Mouse (Mus musculus) heart, embryonic 13.5 days (tissue): Measurements from ENCODE around the gene Uspl1. TPM values are rescaled to one million over a fixed set of nuclear protein-coding genes. Genes with fewer than 3 reads are reported as not detected.

Source experiments
- ATAC-seq: fragments of 200-750 bp; cut with Nextera tagmentation; 2 replicates; pipeline ENCODE4 v1.8.0; 2017; ENCODE audit warnings: moderate TSS enrichment; ENCODE audit not compliant: insufficient number of reproducible peaks, low FRiP score, low TSS enrichment; ENCODE audit errors: extremely low read depth
- H3K27ac ChIP-seq: fragments of 300-500 bp; sonication (generic); replicated peaks from 2 replicates; pipeline ENCODE4 v1.5.1; 2015; ENCODE audit warnings: moderate library complexity, mild to moderate bottlenecking, inconsistent platforms
- H3K27me3 ChIP-seq: fragments of 300-500 bp; sonication (generic); replicated peaks from 2 replicates; pipeline ENCODE4 v1.6.1; 2015; ENCODE audit warnings: mild to moderate bottlenecking, inconsistent platforms
- H3K36me3 ChIP-seq: fragments of 300-500 bp; sonication (generic); 2 replicates; pipeline ENCODE4 v1.6.1; 2015; ENCODE audit warnings: mild to moderate bottlenecking, inconsistent platforms
- H3K4me1 ChIP-seq: fragments of 300-500 bp; sonication (generic); 2 replicates; pipeline ENCODE4 v1.6.1; 2015; ENCODE audit warnings: inconsistent platforms
- H3K4me2 ChIP-seq: fragments of 300-500 bp; sonication (generic); 2 replicates; pipeline ENCODE4 v1.6.1; 2015; ENCODE audit warnings: inconsistent platforms, mild to moderate bottlenecking, moderate library complexity
- H3K4me3 ChIP-seq: fragments of 300-500 bp; sonication (generic); 2 replicates; pipeline ENCODE4 v1.5.1; 2015; ENCODE audit warnings: moderate library complexity, mild to moderate bottlenecking, inconsistent platforms
- H3K9ac ChIP-seq: fragments of 300-500 bp; sonication (generic); 2 replicates; pipeline ENCODE4 v1.6.1; 2015; ENCODE audit warnings: inconsistent platforms, mild to moderate bottlenecking, moderate library complexity
- H3K9me3 ChIP-seq: fragments of 300-500 bp; sonication (generic); 2 replicates; pipeline ENCODE4 v1.6.1; 2016; ENCODE audit warnings: inconsistent platforms
- WGBS: fragments of 180-500 bp; shearing (Covaris S2); methylation state at CpG from one replicate; pipeline ENCODE4 v1.1.7; 2015; ENCODE audit warnings: mixed read lengths; 5-methylcytosine and 5-hydroxymethylcytosine counted together
- polyA plus RNA-seq: library from polyadenylated mRNA; unstranded; fragments of >200 nt; fragmentation: Nextera tagmentation; extraction: Ambion mirVana; gene quantifications from 2 replicates; pipeline ENCODE4 v1.2.1, GENCODE M21; 2015

Gene Uspl1
- polyA plus RNA-seq, 1 experiment from 2014 or later = 30.1 TPM

- no peaks in the 10 kb centered on the region for H3K9me3 ChIP-seq
- WGBS = 93% methylated on average over 4 of the region's 4 CpGs
- no peaks in the 10 kb centered on the region for H3K27me3 ChIP-seq
- no peak overlapping the region for H3K4me2 ChIP-seq
- H3K9ac ChIP-seq = no peak overlapping the region
- no peak overlapping the region for H3K27ac ChIP-seq
- H3K4me3 ChIP-seq = no peak overlapping the region
- H3K4me1 ChIP-seq = peaks cover 11% of the 10 kb centered on the region
- H3K36me3 ChIP-seq = peaks cover 87% of the 10 kb centered on the region
- ATAC-seq = no peak
Measured at GRCm38 (mm10) chr5:149211041-149211440, 26.9 kb downstream of the Uspl1 start.

- WGBS = 75% methylated on average over 4 of the region's 4 CpGs
- no peak for ATAC-seq
Measured at GRCm38 (mm10) chr5:149212806-149213205, 28.7 kb downstream of the Uspl1 start.

GRCm38 (mm10) chr5:149215540-149215939 is 31.4 kb downstream of the Uspl1 start:
- no peak overlapping the region for H3K4me3 ChIP-seq
- no peak overlapping the region for H3K4me2 ChIP-seq
- H3K4me1 ChIP-seq = peaks cover 15% of the 10 kb centered on the region
- H3K9ac ChIP-seq = no peak overlapping the region
- H3K27ac ChIP-seq = no peak overlapping the region
- no peaks in the 10 kb centered on the region for H3K27me3 ChIP-seq
- no peak for ATAC-seq
- H3K9me3 ChIP-seq = no peaks in the 10 kb centered on the region
- peaks cover 70% of the 10 kb centered on the region for H3K36me3 ChIP-seq
- WGBS = 98% methylated on average over 7 of the region's 7 CpGs

More at GRCm38 (mm10) chr5:149212806-149213205, 28.7 kb downstream of the Uspl1 start:
- H3K27me3 ChIP-seq = no peaks in the 10 kb centered on the region
- H3K4me3 ChIP-seq = no peak overlapping the region
- H3K4me2 ChIP-seq = no peak overlapping the region
- no peak overlapping the region for H3K9ac ChIP-seq
- no peaks in the 10 kb centered on the region for H3K9me3 ChIP-seq
- no peak overlapping the region for H3K27ac ChIP-seq
- H3K4me1 ChIP-seq = peaks cover 12% of the 10 kb centered on the region
- peaks cover 88% of the 10 kb centered on the region for H3K36me3 ChIP-seq

- H3K27me3 ChIP-seq = no peaks in the 10 kb centered on the region
- no peak overlapping the region for H3K27ac ChIP-seq
- no peak for ATAC-seq
- H3K4me3 ChIP-seq = no peak overlapping the region
- no peaks in the 10 kb centered on the region for H3K9me3 ChIP-seq
- no peak overlapping the region for H3K4me2 ChIP-seq
- H3K9ac ChIP-seq = no peak overlapping the region
- 70% methylated on average over 6 of the region's 6 CpGs for WGBS
- H3K36me3 ChIP-seq = peaks cover 48% of the 10 kb centered on the region
- H3K4me1 ChIP-seq = peaks cover 15% of the 10 kb centered on the region
Measured at GRCm38 (mm10) chr5:149217524-149218357, 33.6 kb downstream of the Uspl1 start.

- no peak overlapping the region for H3K27ac ChIP-seq
- H3K4me1 ChIP-seq = peaks cover 21% of the 10 kb centered on the region
- H3K9ac ChIP-seq = no peak overlapping the region
- no peaks in the 10 kb centered on the region for H3K9me3 ChIP-seq
- H3K36me3 ChIP-seq = peaks cover 30% of the 10 kb centered on the region
- H3K4me3 ChIP-seq = no peak overlapping the region
- no peaks in the 10 kb centered on the region for H3K27me3 ChIP-seq
- no peak for ATAC-seq
- H3K4me2 ChIP-seq = no peak overlapping the region
- 38% methylated on average over 3 of the region's 3 CpGs for WGBS
Measured at GRCm38 (mm10) chr5:149219493-149219892, 35.3 kb downstream of the Uspl1 start.

- Histone ChIP-seq H3K36me3 (peaks cover 12% of the 10 kb centered on the region), H3K9me3 (no peaks in the 10 kb centered on the region), H3K4me2 (no peak overlapping the region), H3K27ac (no peak overlapping the region), H3K4me1 (peaks cover 21% of the 10 kb centered on the region), H3K4me3 (no peak overlapping the region), H3K9ac (no peak overlapping the region), H3K27me3 (no peaks in the 10 kb centered on the region)
- no peak for ATAC-seq
- 88% methylated on average over 4 of the region's 4 CpGs for WGBS
Measured at GRCm38 (mm10) chr5:149221355-149221754, 37.2 kb downstream of the Uspl1 start.

GRCm38 (mm10) chr5:149224666-149225065 is 40.5 kb downstream of the Uspl1 start:
- no peaks in the 10 kb centered on the region for H3K27me3 ChIP-seq
- no peak overlapping the region for H3K4me3 ChIP-seq
- no peak overlapping the region for H3K9ac ChIP-seq
- H3K9me3 ChIP-seq = no peaks in the 10 kb centered on the region
- no peak overlapping the region for H3K4me2 ChIP-seq
- no peak overlapping the region for H3K27ac ChIP-seq
- 14% methylated on average over 7 of the region's 7 CpGs for WGBS
- peaks cover 14% of the 10 kb centered on the region for H3K4me1 ChIP-seq
- no peaks in the 10 kb centered on the region for H3K36me3 ChIP-seq
- no peak for ATAC-seq

- ATAC-seq = peak; percentile 99
- peak overlapping the region; percentile 91 for H3K27ac ChIP-seq
- H3K36me3 ChIP-seq = no peaks in the 10 kb centered on the region
- peak overlapping the region; percentile 83 for H3K9ac ChIP-seq
- peak overlapping the region; percentile 65 for H3K4me2 ChIP-seq
- no peaks in the 10 kb centered on the region for H3K27me3 ChIP-seq
- H3K4me1 ChIP-seq = peaks cover 16% of the 10 kb centered on the region
- 3% methylated on average over 55 of the region's 55 CpGs for WGBS
- peak overlapping the region; percentile 51 for H3K4me3 ChIP-seq
- H3K9me3 ChIP-seq = no peaks in the 10 kb centered on the region
Measured at GRCm38 (mm10) chr5:149228700-149229618, 44.8 kb downstream of the Uspl1 start.

GRCm38 (mm10) chr5:149229619-149230339 is 45.6 kb downstream of the Uspl1 start:
- H3K4me2 ChIP-seq = peak overlapping the region; percentile 65
- 64% methylated on average over 18 of the region's 18 CpGs for WGBS
- H3K9me3 ChIP-seq = no peaks in the 10 kb centered on the region
- no peaks in the 10 kb centered on the region for H3K36me3 ChIP-seq
- H3K4me1 ChIP-seq = peaks cover 8% of the 10 kb centered on the region; the same call in 1 of the 2 replicates
- H3K4me3 ChIP-seq = peak overlapping the region; percentile 51
- H3K27ac ChIP-seq = peak overlapping the region; percentile 91
- ATAC-seq = no peak
- H3K9ac ChIP-seq = peak overlapping the region; percentile 83
- H3K27me3 ChIP-seq = no peaks in the 10 kb centered on the region

- Histone ChIP-seq H3K9ac (no peak overlapping the region), H3K4me1 (peaks cover 12% of the 10 kb centered on the region), H3K4me3 (no peak overlapping the region), H3K9me3 (no peaks in the 10 kb centered on the region), H3K27me3 (no peaks in the 10 kb centered on the region), H3K27ac (no peak overlapping the region), H3K4me2 (no peak overlapping the region), H3K36me3 (no peaks in the 10 kb centered on the region)
- ATAC-seq = no peak
- WGBS = 70% methylated on average over 7 of the region's 7 CpGs
Measured at GRCm38 (mm10) chr5:149235002-149235401, 50.9 kb downstream of the Uspl1 start.
